Mouse (Mus musculus): ENCODE measurements around the gene Adgrb3.

The Adgrb3 gene

GRCm38 (mm10) chr1:25745575-25745974, 83.9 kb downstream of the Adgrb3 start:
- in situ Hi-C loops (cut with MboI; ENCODE audit: unreplicated experiment in 2 of 2), result no loop called here

GRCm38 (mm10) chr1:25744736-25745135, 84.8 kb downstream of the Adgrb3 start:
- in situ Hi-C loops (cut with MboI; ENCODE audit: unreplicated experiment in 2 of 2), result no loop called here

GRCm38 (mm10) chr1:25729844-25730243, 99.7 kb downstream of the Adgrb3 start:
- in situ Hi-C loops (cut with MboI; ENCODE audit: unreplicated experiment in 2 of 2), result no loop called here

- in situ Hi-C loops (cut with MboI; ENCODE audit: unreplicated experiment in 2 of 2), result no loop called here
Measured at GRCm38 (mm10) chr1:25711474-25711873, 118.0 kb downstream of the Adgrb3 start.

GRCm38 (mm10) chr1:25706299-25706698, 123.2 kb downstream of the Adgrb3 start:
- in situ Hi-C loops (cut with MboI; ENCODE audit: unreplicated experiment in 2 of 2), result no loop called here

GRCm38 (mm10) chr1:25698702-25699250, 130.7 kb downstream of the Adgrb3 start:
- in situ Hi-C loops (cut with MboI; ENCODE audit: unreplicated experiment in 2 of 2), result no loop called here

GRCm38 (mm10) chr1:25697179-25697578, 132.3 kb downstream of the Adgrb3 start:
- in situ Hi-C loops (cut with MboI; ENCODE audit: unreplicated experiment in 2 of 2), result no loop called here

- in situ Hi-C loops (cut with MboI; ENCODE audit: unreplicated experiment in 2 of 2), result no loop called here
Measured at GRCm38 (mm10) chr1:25696771-25697170, 132.7 kb downstream of the Adgrb3 start.

GRCm38 (mm10) chr1:25682118-25682517, 147.4 kb downstream of the Adgrb3 start:
- in situ Hi-C loops (cut with MboI; ENCODE audit: unreplicated experiment in 2 of 2), result no loop called here

GRCm38 (mm10) chr1:25679656-25680055, 149.9 kb downstream of the Adgrb3 start:
- in situ Hi-C loops (cut with MboI; ENCODE audit: unreplicated experiment in 2 of 2), result no loop called here

- in situ Hi-C loops (cut with MboI; ENCODE audit: unreplicated experiment in 2 of 2), result no loop called here
Measured at GRCm38 (mm10) chr1:25652717-25653116, 176.8 kb downstream of the Adgrb3 start.

GRCm38 (mm10) chr1:25644256-25644655, 185.3 kb downstream of the Adgrb3 start:
- in situ Hi-C loops (cut with MboI; ENCODE audit: unreplicated experiment in 2 of 2), result no loop called here

- in situ Hi-C loops (cut with MboI; ENCODE audit: unreplicated experiment in 2 of 2), result loop anchor here (25.0 kb wide), 2 partner anchors 1259 to 1484 kb away; no protein-coding TSS in a partner anchor
Measured at GRCm38 (mm10) chr1:25621458-25621857, 208.0 kb downstream of the Adgrb3 start.

GRCm38 (mm10) chr1:25616954-25617353, 212.6 kb downstream of the Adgrb3 start:
- in situ Hi-C loops (cut with MboI; ENCODE audit: unreplicated experiment in 2 of 2), result loop anchor here (25.0 kb wide), 2 partner anchors 1255 to 1480 kb away; no protein-coding TSS in a partner anchor

- in situ Hi-C loops (cut with MboI; ENCODE audit: unreplicated experiment in 2 of 2), result loop anchor here (25.0 kb wide), 2 partner anchors 1248 to 1473 kb away; no protein-coding TSS in a partner anchor
Measured at GRCm38 (mm10) chr1:25610776-25611175, 218.7 kb downstream of the Adgrb3 start.

- in situ Hi-C loops (cut with MboI; ENCODE audit: unreplicated experiment in 2 of 2), result no loop called here
Measured at GRCm38 (mm10) chr1:25598941-25599340, 230.6 kb downstream of the Adgrb3 start.

GRCm38 (mm10) chr1:25588568-25589118, 240.9 kb downstream of the Adgrb3 start:
- in situ Hi-C loops (cut with MboI; ENCODE audit: unreplicated experiment in 2 of 2), result no loop called here

GRCm38 (mm10) chr1:25581698-25582097, 247.8 kb downstream of the Adgrb3 start:
- in situ Hi-C loops (cut with MboI; ENCODE audit: unreplicated experiment in 2 of 2), result no loop called here

- in situ Hi-C loops (cut with MboI; ENCODE audit: unreplicated experiment in 2 of 2), result no loop called here
Measured at GRCm38 (mm10) chr1:25577836-25578235, 251.7 kb downstream of the Adgrb3 start.

GRCm38 (mm10) chr1:25576598-25576997, 252.9 kb downstream of the Adgrb3 start:
- in situ Hi-C loops (cut with MboI; ENCODE audit: unreplicated experiment in 2 of 2), result no loop called here

GRCm38 (mm10) chr1:25568096-25568495, 261.4 kb downstream of the Adgrb3 start:
- in situ Hi-C loops (cut with MboI; ENCODE audit: unreplicated experiment in 2 of 2), result no loop called here

- in situ Hi-C loops (cut with MboI; ENCODE audit: unreplicated experiment in 2 of 2), result no loop called here
Measured at GRCm38 (mm10) chr1:25546072-25546471, 283.4 kb downstream of the Adgrb3 start.
